Mouse (Mus musculus): ENCODE data around the gene Cfap99. TPM values are rescaled to one million over a fixed set of nuclear protein-coding genes. Genes with fewer than 3 reads are reported as not detected.

The Cfap99 gene
- polyA plus RNA-seq, 1 experiment from 2014 or later, result 0.09 TPM

- no peak overlapping the region for H3K27ac ChIP-seq
- H3K4me3 ChIP-seq, result no peak overlapping the region
- H3K36me3 ChIP-seq, result peaks cover 15% of the 10 kb centered on the region
- peaks cover 19% of the 10 kb centered on the region for H3K4me1 ChIP-seq
- ATAC-seq (ENCODE audit: low FRiP score), result no peak
- no peaks in the 10 kb centered on the region for H3K27me3 ChIP-seq
- no peak overlapping the region for H3K9ac ChIP-seq
- 95% methylated on average over 6 of the region's 6 CpGs for WGBS
- H3K4me2 ChIP-seq (replicated peaks), result no peak overlapping the region
- no peaks in the 10 kb centered on the region for H3K9me3 ChIP-seq (replicated peaks)
Measured at GRCm38 (mm10) chr5:34340246-34340645, 51.8 kb downstream of the Cfap99 start.

GRCm38 (mm10) chr5:34352084-34352631 lies 63.8 kb downstream of the Cfap99 start:
- WGBS, result 95% methylated on average over 3 of the region's 3 CpGs

GRCm38 (mm10) chr5:34360261-34360660 lies 71.9 kb downstream of the Cfap99 start:
- 91% methylated on average over 3 of the region's 3 CpGs for WGBS
- H3K27me3 ChIP-seq, result no peaks in the 10 kb centered on the region
- no peak overlapping the region for H3K27ac ChIP-seq
- peaks cover 30% of the 10 kb centered on the region for H3K36me3 ChIP-seq
- no peak overlapping the region for H3K9ac ChIP-seq
- H3K4me1 ChIP-seq, result no peaks in the 10 kb centered on the region
- H3K4me3 ChIP-seq, result no peak overlapping the region
- ATAC-seq (ENCODE audit: low FRiP score), result no peak
- no peaks in the 10 kb centered on the region for H3K9me3 ChIP-seq (replicated peaks)
- H3K4me2 ChIP-seq (replicated peaks), result no peak overlapping the region

More at GRCm38 (mm10) chr5:34352084-34352631, 63.8 kb downstream of the Cfap99 start:
- Histone ChIP-seq H3K36me3 (peaks cover 84% of the 10 kb centered on the region), H3K4me2 (replicated peaks) (no peak overlapping the region), H3K4me3 (no peak overlapping the region), H3K27ac (no peak overlapping the region), H3K9ac (no peak overlapping the region), H3K9me3 (replicated peaks) (no peaks in the 10 kb centered on the region), H3K27me3 (no peaks in the 10 kb centered on the region), H3K4me1 (no peaks in the 10 kb centered on the region)
- ATAC-seq (ENCODE audit: low FRiP score), result no peak

GRCm38 (mm10) chr5:34363115-34363514 lies 74.7 kb downstream of the Cfap99 start:
- ATAC-seq (ENCODE audit: low FRiP score), result no peak
- Histone ChIP-seq H3K9me3 (replicated peaks) (no peaks in the 10 kb centered on the region), H3K9ac (no peak overlapping the region), H3K27ac (no peak overlapping the region), H3K36me3 (peaks cover 16% of the 10 kb centered on the region), H3K4me2 (replicated peaks) (no peak overlapping the region), H3K4me1 (no peaks in the 10 kb centered on the region), H3K4me3 (no peak overlapping the region), H3K27me3 (no peaks in the 10 kb centered on the region)

GRCm38 (mm10) chr5:34368551-34369290 lies 80.3 kb downstream of the Cfap99 start:
- ATAC-seq (ENCODE audit: low FRiP score), result no peak
- peak overlapping the region; percentile 96 for H3K4me3 ChIP-seq
- H3K4me1 ChIP-seq, result peaks cover 22% of the 10 kb centered on the region
- H3K9ac ChIP-seq, result peak overlapping the region; percentile 67
- peak overlapping the region; percentile 85 for H3K27ac ChIP-seq
- H3K36me3 ChIP-seq, result no peaks in the 10 kb centered on the region
- 69% methylated on average over 7 of the region's 7 CpGs for WGBS
- H3K4me2 ChIP-seq (replicated peaks), result peak overlapping the region; percentile 61
- H3K9me3 ChIP-seq (replicated peaks), result no peaks in the 10 kb centered on the region
- H3K27me3 ChIP-seq, result no peaks in the 10 kb centered on the region

- peak within 1 kb of the TSS; percentile 85 for H3K27ac ChIP-seq
- under 1% methylated on average over 52 of the region's 64 CpGs for WGBS
Measured at GRCm38 (mm10) chr5:34369341-34370021, 81.1 kb downstream of the Cfap99 start, which contains the start of gene Fam193a. TSS of gene Fam193a (plus strand) at chr5:34369933.

GRCm38 (mm10) chr5:34370022-34370823 lies 81.8 kb downstream of the Cfap99 start:
- no peak for ATAC-seq (ENCODE audit: low FRiP score)
- Histone ChIP-seq H3K27ac (peak overlapping the region; percentile 85), H3K9ac (peak overlapping the region; percentile 93), H3K27me3 (no peaks in the 10 kb centered on the region), H3K4me2 (replicated peaks) (peak overlapping the region; percentile 72), H3K4me3 (peak overlapping the region; percentile 96), H3K36me3 (no peaks in the 10 kb centered on the region), H3K4me1 (peaks cover 22% of the 10 kb centered on the region), H3K9me3 (replicated peaks) (no peaks in the 10 kb centered on the region)
- WGBS, result under 1% methylated on average over 49 of the region's 114 CpGs

More at GRCm38 (mm10) chr5:34369341-34370021, 81.1 kb downstream of the Cfap99 start, which contains the start of gene Fam193a:
- Histone ChIP-seq H3K27me3 (no peaks in the 10 kb centered on the region), H3K4me1 (peaks cover 22% of the 10 kb centered on the region), H3K9me3 (replicated peaks) (no peaks in the 10 kb centered on the region), H3K36me3 (no peaks in the 10 kb centered on the region), H3K4me3 (peak within 1 kb of the TSS; percentile 96), H3K4me2 (replicated peaks) (peak within 1 kb of the TSS; percentile 72), H3K9ac (peak within 1 kb of the TSS; percentile 93)
- peak; percentile 100 for ATAC-seq (ENCODE audit: low FRiP score)

GRCm38 (mm10) chr5:34370840-34371239 lies 82.4 kb downstream of the Cfap99 start:
- Histone ChIP-seq H3K4me3 (peak overlapping the region; percentile 96), H3K9me3 (replicated peaks) (no peaks in the 10 kb centered on the region), H3K9ac (peak overlapping the region; percentile 93), H3K4me1 (peaks cover 22% of the 10 kb centered on the region), H3K27me3 (no peaks in the 10 kb centered on the region), H3K4me2 (replicated peaks) (peak overlapping the region; percentile 72), H3K36me3 (no peaks in the 10 kb centered on the region), H3K27ac (no peak overlapping the region)
- ATAC-seq (ENCODE audit: low FRiP score), result no peak
- WGBS, result 37% methylated on average over 8 of the region's 8 CpGs

- Histone ChIP-seq H3K27ac (no peak overlapping the region), H3K4me1 (peaks cover 22% of the 10 kb centered on the region), H3K4me2 (replicated peaks) (peak overlapping the region; percentile 72), H3K36me3 (no peaks in the 10 kb centered on the region), H3K9ac (no peak overlapping the region), H3K4me3 (no peak overlapping the region), H3K27me3 (no peaks in the 10 kb centered on the region), H3K9me3 (replicated peaks) (no peaks in the 10 kb centered on the region)
- no peak for ATAC-seq (ENCODE audit: low FRiP score)
Measured at GRCm38 (mm10) chr5:34372141-34372540, 83.7 kb downstream of the Cfap99 start.

- no peak overlapping the region for H3K9ac ChIP-seq
- peaks cover 22% of the 10 kb centered on the region for H3K4me1 ChIP-seq
- no peaks in the 10 kb centered on the region for H3K27me3 ChIP-seq
- H3K27ac ChIP-seq, result no peak overlapping the region
- peak overlapping the region; percentile 72; the same call in 1 of the 2 replicates for H3K4me2 ChIP-seq (replicated peaks)
- no peak overlapping the region for H3K4me3 ChIP-seq
- no peaks in the 10 kb centered on the region for H3K36me3 ChIP-seq
- H3K9me3 ChIP-seq (replicated peaks), result no peaks in the 10 kb centered on the region
- no peak for ATAC-seq (ENCODE audit: low FRiP score)
Measured at GRCm38 (mm10) chr5:34372541-34372940, 84.1 kb downstream of the Cfap99 start.
